Mouse (Mus musculus): ENCODE measurements around the gene Eif4h. TPM values are rescaled to one million over a fixed set of nuclear protein-coding genes. Genes with fewer than 3 reads are reported as not detected.
A peak's percentile ranks its signal among the peaks of the same experiment; 100 is the strongest.

Gene Eif4h
- polyA plus RNA-seq, 1 experiment, result 313 TPM

- no peak for TF ChIP-seq CTCF (IDR thresholded peaks at IDR 0.05; ENCODE audit: borderline replicate concordance, extremely low read depth, insufficient read depth, insufficient read length)
- TF ChIP-seq POLR2A (IDR thresholded peaks at IDR 0.05; ENCODE audit: borderline replicate concordance, extremely low read depth, insufficient read depth, insufficient read length, poor library complexity, severe bottlenecking), result no peak
- no peak for DNase-seq (ENCODE audit: low read depth)
These were observed 8.1 kb upstream of the Eif4h start for GRCm38 (mm10) chr5:134647394-134647793.

GRCm38 (mm10) chr5:134646461-134646860, 7.2 kb upstream of the Eif4h start:
- TF ChIP-seq POLR2A (IDR thresholded peaks at IDR 0.05; ENCODE audit: borderline replicate concordance, extremely low read depth, insufficient read depth, insufficient read length, poor library complexity, severe bottlenecking), result no peak
- no peak for TF ChIP-seq CTCF (IDR thresholded peaks at IDR 0.05; ENCODE audit: borderline replicate concordance, extremely low read depth, insufficient read depth, insufficient read length)
- no peak for DNase-seq (ENCODE audit: low read depth)

GRCm38 (mm10) chr5:134644643-134645118, 5.4 kb upstream of the Eif4h start:
- peak; percentile 23 for DNase-seq (ENCODE audit: low read depth)
- TF ChIP-seq POLR2A (IDR thresholded peaks at IDR 0.05; ENCODE audit: borderline replicate concordance, extremely low read depth, insufficient read depth, insufficient read length, poor library complexity, severe bottlenecking) (no peak), CTCF (IDR thresholded peaks at IDR 0.05; ENCODE audit: borderline replicate concordance, extremely low read depth, insufficient read depth, insufficient read length) (no peak)

- DNase-seq (ENCODE audit: low read depth), result no peak
- no peak for TF ChIP-seq CTCF (IDR thresholded peaks at IDR 0.05; ENCODE audit: borderline replicate concordance, extremely low read depth, insufficient read depth, insufficient read length)
- no peak for TF ChIP-seq POLR2A (IDR thresholded peaks at IDR 0.05; ENCODE audit: borderline replicate concordance, extremely low read depth, insufficient read depth, insufficient read length, poor library complexity, severe bottlenecking)
These were observed 4.8 kb upstream of the Eif4h start for GRCm38 (mm10) chr5:134644121-134644520.

GRCm38 (mm10) chr5:134640371-134640770, 1.1 kb upstream of the Eif4h start:
- DNase-seq (ENCODE audit: low read depth), result no peak
- no peak for TF ChIP-seq POLR2A (IDR thresholded peaks at IDR 0.05; ENCODE audit: borderline replicate concordance, extremely low read depth, insufficient read depth, insufficient read length, poor library complexity, severe bottlenecking)

- no peak for DNase-seq (ENCODE audit: low read depth)
- TF ChIP-seq POLR2A (IDR thresholded peaks at IDR 0.05; ENCODE audit: borderline replicate concordance, extremely low read depth, insufficient read depth, insufficient read length, poor library complexity, severe bottlenecking), result no peak
- no peak for TF ChIP-seq CTCF (IDR thresholded peaks at IDR 0.05; ENCODE audit: borderline replicate concordance, extremely low read depth, insufficient read depth, insufficient read length)
These were observed 625 bp downstream of the Eif4h start for GRCm38 (mm10) chr5:134638461-134639268.

- TF ChIP-seq POLR2A (IDR thresholded peaks at IDR 0.05; ENCODE audit: borderline replicate concordance, extremely low read depth, insufficient read depth, insufficient read length, poor library complexity, severe bottlenecking) (no peak), CTCF (IDR thresholded peaks at IDR 0.05; ENCODE audit: borderline replicate concordance, extremely low read depth, insufficient read depth, insufficient read length) (no peak)
- no peak for DNase-seq (ENCODE audit: low read depth)
These were observed 1.4 kb downstream of the Eif4h start for GRCm38 (mm10) chr5:134637820-134638367.

GRCm38 (mm10) chr5:134632841-134633240, 6.4 kb downstream of the Eif4h start:
- TF ChIP-seq CTCF (IDR thresholded peaks at IDR 0.05; ENCODE audit: borderline replicate concordance, extremely low read depth, insufficient read depth, insufficient read length) (no peak), POLR2A (IDR thresholded peaks at IDR 0.05; ENCODE audit: borderline replicate concordance, extremely low read depth, insufficient read depth, insufficient read length, poor library complexity, severe bottlenecking) (no peak)
- DNase-seq (ENCODE audit: low read depth), result no peak

- TF ChIP-seq POLR2A (IDR thresholded peaks at IDR 0.05; ENCODE audit: borderline replicate concordance, extremely low read depth, insufficient read depth, insufficient read length, poor library complexity, severe bottlenecking), result no peak
- TF ChIP-seq CTCF (IDR thresholded peaks at IDR 0.05; ENCODE audit: borderline replicate concordance, extremely low read depth, insufficient read depth, insufficient read length), result no peak
- no peak for DNase-seq (ENCODE audit: low read depth)
These were observed 8.5 kb downstream of the Eif4h start for GRCm38 (mm10) chr5:134630835-134631234.

GRCm38 (mm10) chr5:134629508-134629907, 9.8 kb downstream of the Eif4h start:
- no peak for DNase-seq (ENCODE audit: low read depth)
- TF ChIP-seq POLR2A (IDR thresholded peaks at IDR 0.05; ENCODE audit: borderline replicate concordance, extremely low read depth, insufficient read depth, insufficient read length, poor library complexity, severe bottlenecking), result no peak
- TF ChIP-seq CTCF (IDR thresholded peaks at IDR 0.05; ENCODE audit: borderline replicate concordance, extremely low read depth, insufficient read depth, insufficient read length), result no peak

- peak; percentile 91 for DNase-seq (ENCODE audit: low read depth)
- TF ChIP-seq POLR2A (IDR thresholded peaks at IDR 0.05; ENCODE audit: borderline replicate concordance, extremely low read depth, insufficient read depth, insufficient read length, poor library complexity, severe bottlenecking) (no peak), CTCF (IDR thresholded peaks at IDR 0.05; ENCODE audit: borderline replicate concordance, extremely low read depth, insufficient read depth, insufficient read length) (no peak)
These were observed 17.2 kb downstream of the Eif4h start for GRCm38 (mm10) chr5:134622069-134622468.
